Mouse (Mus musculus): ENCODE results near the gene Srsf5.

DNA sequence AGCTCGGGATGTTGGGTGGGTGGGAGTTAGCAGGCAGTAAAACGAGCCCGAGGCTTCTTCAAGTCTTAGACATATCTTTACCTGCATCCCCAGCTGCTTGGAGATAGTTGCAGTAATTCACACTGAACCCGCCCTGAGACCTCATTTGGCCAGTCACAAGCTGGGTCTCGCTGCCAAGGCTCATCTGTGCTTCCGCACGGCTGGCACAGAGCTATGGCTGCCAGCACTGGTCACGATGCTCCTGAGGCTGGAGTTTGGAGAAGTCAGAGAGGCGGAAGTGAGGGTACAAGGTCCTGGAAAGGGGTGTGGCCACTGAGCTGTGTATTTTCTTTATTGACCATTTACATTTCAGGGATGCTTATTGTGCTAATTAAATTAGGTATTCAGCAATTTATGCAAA, 38.4 kb downstream of the Srsf5 start:
- no peak for TF ChIP-seq POLR2A (IDR thresholded peaks at IDR 0.05; ENCODE audit: low read depth, low read length)
- no peak for TF ChIP-seq CTCF (IDR thresholded peaks at IDR 0.05; ENCODE audit: extremely low read depth, insufficient read depth, insufficient read length, insufficient replicate concordance)

Data from spleen, adult 2 months (tissue).